Mouse (Mus musculus) spleen, embryonic (tissue): ENCODE results near the gene Arrdc3.
"Not testable (repeated sequence)": the region's sequence is repeated elsewhere in the genome, so short reads cannot be mapped to it uniquely, and the experiment has no call there.

ENCODE experiments used
- CTCF ChIA-PET: fragments of 350-600 bp; sonication (Branson Sonifier 250); formaldehyde crosslinking; loops from one replicate; lab custom pipeline; 2022; lab: Charles Lee

Gene Arrdc3

GRCm38 (mm10) chr13:80883190-80883589 lies at the start of gene Arrdc3:
Gene Arrdc3, plus strand, starts transcription at chr13:80883384.
- CTCF ChIA-PET, result interaction anchor here (0.6 kb wide), 1 partner anchor 40 kb away, joined by 3 read pairs; no protein-coding TSS in a partner anchor

GRCm38 (mm10) chr13:80862215-80862614 lies 21.0 kb upstream of the Arrdc3 start:
- CTCF ChIA-PET, result interaction anchor here (0.9 to 1.2 kb wide), 2 partner anchors 509 to 565 kb away, joined by 3 read pairs; no protein-coding TSS in a partner anchor

GRCm38 (mm10) chr13:80864195-80864594 lies 19.0 kb upstream of the Arrdc3 start:
- CTCF ChIA-PET, result no interaction called here

GRCm38 (mm10) chr13:80875126-80875525 lies 8.1 kb upstream of the Arrdc3 start:
- CTCF ChIA-PET, result no interaction called here

GRCm38 (mm10) chr13:80880756-80881155 lies 2.4 kb upstream of the Arrdc3 start:
- CTCF ChIA-PET, result no interaction called here

GRCm38 (mm10) chr13:80881722-80882500 lies 1.3 kb upstream of the Arrdc3 start:
- CTCF ChIA-PET, result interaction anchor here (0.6 to 0.8 kb wide), 3 partner anchors 9 to 886 kb away, joined by 3 to 4 read pairs (median 3); no protein-coding TSS in a partner anchor

- CTCF ChIA-PET, result interaction anchor here (0.8 kb wide), 1 partner anchor 143 kb away, joined by 3 read pairs; no protein-coding TSS in a partner anchor
Observed at GRCm38 (mm10) chr13:80882716-80883135, 458 bp upstream of the Arrdc3 start.

- CTCF ChIA-PET, result interaction anchor here (0.6 kb wide), 1 partner anchor 39 kb away, joined by 3 read pairs; no protein-coding TSS in a partner anchor
Observed at GRCm38 (mm10) chr13:80883649-80884376, 629 bp downstream of the Arrdc3 start.

GRCm38 (mm10) chr13:80884377-80884983 lies 1.3 kb downstream of the Arrdc3 start:
- CTCF ChIA-PET, result no interaction called here

GRCm38 (mm10) chr13:80885103-80885833 lies 2.1 kb downstream of the Arrdc3 start:
- CTCF ChIA-PET, result no interaction called here

GRCm38 (mm10) chr13:80885834-80886663 lies 2.9 kb downstream of the Arrdc3 start:
- CTCF ChIA-PET, result interaction anchor here (0.6 kb wide), 1 partner anchor 862 kb away, joined by 23 read pairs; no protein-coding TSS in a partner anchor

- CTCF ChIA-PET, result interaction anchor here (0.6 kb wide), 1 partner anchor 861 kb away, joined by 23 read pairs; no protein-coding TSS in a partner anchor
Observed at GRCm38 (mm10) chr13:80886664-80887210, 3.6 kb downstream of the Arrdc3 start.

GRCm38 (mm10) chr13:80887842-80888241 lies 4.7 kb downstream of the Arrdc3 start:
- CTCF ChIA-PET, result no interaction called here

GRCm38 (mm10) chr13:80894928-80895327 lies 11.7 kb downstream of the Arrdc3 start:
- CTCF ChIA-PET, result not testable (repeated sequence)

GRCm38 (mm10) chr13:80897411-80897810 lies 14.2 kb downstream of the Arrdc3 start:
- CTCF ChIA-PET, result no interaction called here

- CTCF ChIA-PET, result no interaction called here
Observed at GRCm38 (mm10) chr13:80898095-80898494, 14.9 kb downstream of the Arrdc3 start.

- CTCF ChIA-PET, result interaction anchor here (0.7 kb wide), 1 partner anchor 74 kb away, joined by 5 read pairs; no protein-coding TSS in a partner anchor
Observed at GRCm38 (mm10) chr13:80899435-80900029, 16.3 kb downstream of the Arrdc3 start.

- CTCF ChIA-PET, result no interaction called here
Observed at GRCm38 (mm10) chr13:80901432-80901831, 18.2 kb downstream of the Arrdc3 start.

- CTCF ChIA-PET, result no interaction called here
Observed at GRCm38 (mm10) chr13:80902796-80903195, 19.6 kb downstream of the Arrdc3 start.
